Mouse (Mus musculus) MEL (cell line): Measurements from ENCODE around the gene Ypel4. TPM values are rescaled to one million over a fixed set of nuclear protein-coding genes. Genes with fewer than 3 reads are reported as not detected.

Experiments used
- DNase-seq: peaks from one replicate; pipeline ENCODE4 v3.0.0; 2011; ENCODE audit warnings: low read depth, low spot score
- H3K27ac ChIP-seq: 2 replicates; pipeline ENCODE4 v1.5.1; 2012; ENCODE audit warnings: low read depth, mild to moderate bottlenecking, control low read depth, low read length, moderate library complexity; ENCODE audit not compliant: control insufficient read depth
- H3K27me3 ChIP-seq, 2 experiments: fragments of 150-350 bp in 1 of 2; sonication (generic) in 1 of 2; 2 replicates each; pipeline ENCODE4 v1.6.1; 2012; ENCODE audit warnings: low read length in 2 of 2, mild to moderate bottlenecking in 2 of 2, improper control_type of control experiment in 1 of 2, moderate library complexity in 1 of 2; ENCODE audit not compliant: insufficient read depth in 2 of 2, control insufficient read depth in 1 of 2
- H3K36me3 ChIP-seq, 2 experiments: 2 replicates each; pipeline ENCODE4 v1.6.1; 2012 to 2014; ENCODE audit warnings: low read length in 2 of 2, improper control_type of control experiment in 1 of 2, inconsistent platforms in 1 of 2, mild to moderate bottlenecking in 1 of 2; ENCODE audit not compliant: insufficient read depth in 2 of 2, control insufficient read depth in 1 of 2
- H3K4me1 ChIP-seq, 2 experiments: fragments of 150-350 bp in 1 of 2; sonication (generic) in 1 of 2; 2 replicates each; pipeline ENCODE4 v1.6.1; 2012; ENCODE audit warnings: low read length in 2 of 2, improper control_type of control experiment in 1 of 2, mild to moderate bottlenecking in 1 of 2; ENCODE audit not compliant: insufficient read depth in 2 of 2, control insufficient read depth in 1 of 2
- H3K4me3 ChIP-seq, 2 experiments: fragments of 150-350 bp in 1 of 2; sonication (generic) in 1 of 2; 2 replicates each; pipeline ENCODE4 v1.5.1; 2012; ENCODE audit warnings: low read depth in 2 of 2, low read length in 2 of 2, mild to moderate bottlenecking in 2 of 2, moderate library complexity in 2 of 2, control low read depth in 1 of 2, improper control_type of control experiment in 1 of 2; ENCODE audit not compliant: control insufficient read depth in 1 of 2, insufficient read depth in 1 of 2
- H3K79me2 ChIP-seq: 2 replicates; pipeline ENCODE4 v1.6.1; 2012; ENCODE audit warnings: mild to moderate bottlenecking, low read length, moderate library complexity; ENCODE audit not compliant: control insufficient read depth, poor library complexity, insufficient read depth
- H3K9ac ChIP-seq: 2 replicates; pipeline ENCODE4 v1.6.1; 2012; ENCODE audit warnings: low read depth, mild to moderate bottlenecking, control low read depth, low read length, moderate library complexity; ENCODE audit not compliant: control insufficient read depth, poor library complexity, severe bottlenecking
- H3K9me3 ChIP-seq: fragments of 150-350 bp; sonication (generic); replicated peaks from 2 replicates; pipeline ENCODE4 v1.6.1; 2012; ENCODE audit warnings: mild to moderate bottlenecking, low read length, improper control_type of control experiment, moderate library complexity; ENCODE audit not compliant: insufficient read depth
- CHD1 ChIP-seq: IDR thresholded peaks from 2 replicates; pipeline ENCODE4 v1.6.1; 2012; ENCODE audit warnings: low read depth, mild to moderate bottlenecking, inconsistent platforms, low read length, improper control_type of control experiment
- CHD2 ChIP-seq: IDR thresholded peaks from 2 replicates; pipeline ENCODE4 v1.6.1; 2011; ENCODE audit warnings: low read length, improper control_type of control experiment
- ELF1 ChIP-seq: IDR thresholded peaks from 2 replicates; pipeline ENCODE4 v1.6.1; 2014; ENCODE audit warnings: low read depth, mild to moderate bottlenecking, inconsistent platforms, low read length, improper control_type of control experiment, moderate library complexity
- EP300 ChIP-seq, 2 experiments: IDR thresholded peaks; 2 replicates each; pipeline ENCODE4 v1.6.1; 2011; ENCODE audit warnings: improper control_type of control experiment in 2 of 2, low read length in 2 of 2, low read depth in 1 of 2, mild to moderate bottlenecking in 1 of 2
- GABPA ChIP-seq: IDR thresholded peaks from 2 replicates; pipeline ENCODE4 v1.6.1; 2012; ENCODE audit warnings: low read depth, mild to moderate bottlenecking, inconsistent platforms, low read length, improper control_type of control experiment, moderate library complexity
- JUND ChIP-seq: IDR thresholded peaks from 2 replicates; pipeline ENCODE4 v1.6.1; 2011; ENCODE audit warnings: low read depth, mild to moderate bottlenecking, improper control_type of control experiment, low read length
- MAZ ChIP-seq: IDR thresholded peaks from 2 replicates; pipeline ENCODE4 v1.6.1; 2012; ENCODE audit warnings: low read depth, mild to moderate bottlenecking, inconsistent platforms, low read length, improper control_type of control experiment
- MEF2A ChIP-seq: IDR thresholded peaks from 2 replicates; pipeline ENCODE4 v1.6.1; 2014; ENCODE audit warnings: low read depth, mild to moderate bottlenecking, inconsistent platforms, low read length, improper control_type of control experiment; ENCODE audit not compliant: poor library complexity, insufficient replicate concordance, severe bottlenecking; ENCODE audit errors: extremely low read depth
- MXI1 ChIP-seq: IDR thresholded peaks from 2 replicates; pipeline ENCODE4 v1.6.1; 2011; ENCODE audit warnings: mild to moderate bottlenecking, low read depth, low read length, improper control_type of control experiment
- POLR2A ChIP-seq, 2 experiments: IDR thresholded peaks; 2 replicates each; pipeline ENCODE4 v1.6.1; 2011 to 2012; ENCODE audit warnings: low read length in 2 of 2, mild to moderate bottlenecking in 2 of 2, control low read depth in 1 of 2, improper control_type of control experiment in 1 of 2, low read depth in 1 of 2, moderate library complexity in 1 of 2; ENCODE audit not compliant: control insufficient read depth in 1 of 2, insufficient read depth in 1 of 2, poor library complexity in 1 of 2
- POLR2AphosphoS2 ChIP-seq: IDR thresholded peaks from 2 replicates; pipeline ENCODE4 v1.6.1; 2011; ENCODE audit warnings: low read length, improper control_type of control experiment
- POLR2AphosphoS5 ChIP-seq: IDR thresholded peaks from 2 replicates; pipeline ENCODE4 v1.6.1; 2012; ENCODE audit warnings: low read depth, borderline replicate concordance, mild to moderate bottlenecking, inconsistent platforms, low read length, moderate library complexity, mixed read lengths
- UBTF ChIP-seq: IDR thresholded peaks from 2 replicates; pipeline ENCODE4 v1.6.1; 2012; ENCODE audit warnings: low read depth, mild to moderate bottlenecking, inconsistent platforms, low read length, improper control_type of control experiment, moderate library complexity, borderline replicate concordance; ENCODE audit not compliant: insufficient read depth
- USF1 ChIP-seq: IDR thresholded peaks from 2 replicates; pipeline ENCODE4 v1.6.1; 2014; ENCODE audit warnings: low read depth, mild to moderate bottlenecking, inconsistent platforms, low read length, improper control_type of control experiment, moderate library complexity
- USF2 ChIP-seq, 2 experiments: IDR thresholded peaks; 2 replicates each; pipeline ENCODE4 v1.6.1; 2011 to 2012; ENCODE audit warnings: improper control_type of control experiment in 2 of 2, low read length in 2 of 2, borderline replicate concordance in 1 of 2, inconsistent platforms in 1 of 2, low read depth in 1 of 2, mild to moderate bottlenecking in 1 of 2; ENCODE audit not compliant: insufficient read depth in 1 of 2
- polyA plus RNA-seq, 2 experiments: library from polyadenylated mRNA; stranded (reverse) in 1 of 2; unstranded in 1 of 2; fragments of >175 nt in 1 of 2; fragments of >200 nt in 1 of 2; gene quantifications; 2 replicates each; pipeline versions ENCODE4 v1.2.1 to v1.2.4; 2012; ENCODE audit warnings: low replicate concordance in 2 of 2, low read depth in 1 of 2; ENCODE audit not compliant: insufficient read length in 2 of 2, insufficient read depth in 1 of 2, missing spikeins in 1 of 2
- total RNA-seq: library from RNA; depleted of rRNA; stranded (reverse); fragments of 300-350 nt; gene quantifications from 2 replicates; pipeline ENCODE4 v1.2.3, GENCODE M21; 2012

The Ypel4 gene
- total and polyA plus RNA-seq, 3 experiments = 0.06 TPM; not detected in 2

GRCm38 (mm10) chr2:84772454-84772853 lies 38.6 kb downstream of the Ypel4 start:
- Histone ChIP-seq H3K4me1 (no peaks in the 10 kb centered on the region), H3K4me3 (no peak overlapping the region), H3K9me3 (no peaks in the 10 kb centered on the region), H3K36me3 (no peaks in the 10 kb centered on the region), H3K27me3 (peaks cover 15 to 37% of the 10 kb centered on the region in 2 experiments), H3K9ac (no peak overlapping the region), H3K27ac (no peak overlapping the region), H3K79me2 (no peaks in the 10 kb centered on the region)
- TF ChIP-seq POLR2AphosphoS2 (no peak), POLR2A (IDR thresholded peaks at IDR 0.05; ENCODE audit: control insufficient read depth in 1 of 2, insufficient read depth in 1 of 2, low read depth in 1 of 2, low read length in 2 of 2, poor library complexity in 1 of 2) (no peak), CHD2 (no peak), JUND (no peak)
- DNase-seq = no peak

GRCm38 (mm10) chr2:84773195-84773594 lies 39.3 kb downstream of the Ypel4 start:
- Histone ChIP-seq H3K9me3 (no peaks in the 10 kb centered on the region), H3K27me3 (peaks cover 18 to 37% of the 10 kb centered on the region in 2 experiments), H3K4me1 (no peaks in the 10 kb centered on the region), H3K36me3 (no peaks in the 10 kb centered on the region), H3K4me3 (no peak overlapping the region), H3K27ac (no peak overlapping the region), H3K9ac (no peak overlapping the region), H3K79me2 (no peaks in the 10 kb centered on the region)
- DNase-seq = no peak
- TF ChIP-seq ELF1 (no peak), POLR2AphosphoS5 (no peak), CHD1 (no peak), USF2 (IDR thresholded peaks at IDR 0.05; ENCODE audit: borderline replicate concordance in 1 of 2, insufficient read depth in 1 of 2, low read depth in 1 of 2, low read length in 2 of 2) (no peak), CHD2 (no peak), MXI1 (no peak), USF1 (no peak), JUND (no peak), MAZ (no peak), UBTF (no peak), EP300 (IDR thresholded peaks at IDR 0.05; ENCODE audit: low read depth in 1 of 2, low read length in 2 of 2) (no peak), GABPA (no peak), POLR2A (IDR thresholded peaks at IDR 0.05; ENCODE audit: control insufficient read depth in 1 of 2, insufficient read depth in 1 of 2, low read depth in 1 of 2, low read length in 2 of 2, poor library complexity in 1 of 2) (no peak), MEF2A (no peak)
